Mouse (Mus musculus) embryonic facial prominence, embryonic 15.5 days (tissue): Measurements from ENCODE around the gene Scaf1. TPM values are rescaled to one million over a fixed set of nuclear protein-coding genes. Genes with fewer than 3 reads are reported as not detected.
A peak's percentile ranks its signal among the peaks of the same experiment; 100 is the strongest.

ENCODE experiments used
- ATAC-seq: fragments of 200-750 bp; cut with Nextera tagmentation; 2 replicates; pipeline ENCODE4 v1.8.0; 2017; ENCODE audit warnings: low read depth, moderate TSS enrichment; ENCODE audit not compliant: insufficient number of reproducible peaks, low FRiP score, low TSS enrichment
- H3K27ac ChIP-seq: fragments of 300-500 bp; sonication (generic); replicated peaks from 2 replicates; pipeline ENCODE4 v1.5.1; 2015; ENCODE audit warnings: mild to moderate bottlenecking, inconsistent platforms
- H3K27me3 ChIP-seq: fragments of 300-500 bp; sonication (generic); 2 replicates; pipeline ENCODE4 v1.6.1; 2015; ENCODE audit warnings: inconsistent platforms
- H3K36me3 ChIP-seq: fragments of 300-500 bp; sonication (generic); 2 replicates; pipeline ENCODE4 v1.6.1; 2015; ENCODE audit warnings: mild to moderate bottlenecking, inconsistent platforms
- H3K4me1 ChIP-seq: fragments of 300-500 bp; sonication (generic); 2 replicates; pipeline ENCODE4 v1.6.1; 2015; ENCODE audit warnings: inconsistent platforms
- H3K4me2 ChIP-seq: fragments of 300-500 bp; sonication (generic); replicated peaks from 2 replicates; pipeline ENCODE4 v1.6.1; 2015; ENCODE audit warnings: mild to moderate bottlenecking, inconsistent platforms
- H3K4me3 ChIP-seq: fragments of 300-500 bp; sonication (generic); replicated peaks from 2 replicates; pipeline ENCODE4 v1.5.1; 2015; ENCODE audit warnings: mild to moderate bottlenecking, inconsistent platforms
- H3K9ac ChIP-seq: fragments of 300-500 bp; sonication (generic); 2 replicates; pipeline ENCODE4 v1.6.1; 2015; ENCODE audit warnings: inconsistent platforms
- H3K9me3 ChIP-seq: fragments of 300-500 bp; sonication (generic); replicated peaks from 2 replicates; pipeline ENCODE4 v1.6.1; 2016; ENCODE audit warnings: inconsistent platforms
- WGBS: fragments of 180-500 bp; shearing (Covaris S2); methylation state at CpG from one replicate; pipeline ENCODE4 v1.1.7; 2015; 5-methylcytosine and 5-hydroxymethylcytosine counted together
- polyA plus RNA-seq: library from polyadenylated mRNA; unstranded; fragments of >200 nt; fragmentation: Nextera tagmentation; extraction: Ambion mirVana; gene quantifications from 2 replicates; pipeline ENCODE4 v1.2.1, GENCODE M21; 2015

Gene Scaf1
- polyA plus RNA-seq, 1 experiment from 2014 or later = 41.9 TPM

DNA sequence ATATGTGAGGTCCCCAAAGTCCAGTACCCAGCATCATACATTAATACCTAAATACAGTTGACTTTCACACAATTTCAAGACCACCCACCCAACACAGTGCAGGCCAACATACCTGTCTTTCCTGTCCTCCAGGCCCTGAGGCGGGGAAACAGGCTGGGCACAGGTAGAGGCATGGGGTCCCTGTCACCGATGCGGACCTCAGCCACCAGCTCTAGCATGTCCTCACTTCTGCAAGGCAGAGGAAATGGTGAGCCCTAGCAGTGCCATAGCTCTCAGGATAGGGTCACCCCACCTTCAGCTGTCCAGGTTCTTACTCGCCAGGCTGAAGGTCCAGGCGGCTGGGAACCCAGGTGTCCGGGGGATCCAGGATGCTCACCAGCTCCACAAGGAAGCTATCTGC lies 4.2 kb downstream of the Scaf1 start:
- WGBS = 94% methylated on average over 6 of the region's 6 CpGs
- Histone ChIP-seq H3K4me3 (no peak overlapping the region), H3K4me1 (peaks cover 21% of the 10 kb centered on the region), H3K9ac (no peak overlapping the region), H3K36me3 (peaks cover 65% of the 10 kb centered on the region), H3K27ac (no peak overlapping the region), H3K9me3 (no peaks in the 10 kb centered on the region), H3K27me3 (no peaks in the 10 kb centered on the region), H3K4me2 (no peak overlapping the region)
- ATAC-seq = no peak

DNA sequence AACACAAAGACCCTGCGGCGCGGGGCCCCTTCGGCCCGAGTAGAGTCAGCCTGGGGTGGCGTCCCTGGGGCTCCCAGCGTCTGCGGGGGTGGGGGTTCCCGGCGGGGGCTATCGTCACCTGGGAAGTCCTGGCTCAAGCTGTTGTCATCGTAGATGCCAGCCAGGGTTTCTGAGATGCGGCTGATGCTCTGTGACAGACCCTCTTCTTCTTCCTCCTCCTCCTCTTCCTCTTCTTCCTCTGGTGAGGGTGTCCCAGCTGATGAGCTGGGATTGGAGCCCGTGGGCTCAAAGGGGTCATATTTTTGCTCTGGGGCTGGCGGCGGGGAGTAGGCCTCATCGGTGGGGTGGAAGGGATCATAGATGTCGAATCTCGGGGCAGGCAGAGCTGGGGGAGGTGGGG lies 7.8 kb downstream of the Scaf1 start:
- Histone ChIP-seq H3K4me1 (0 out of 2 replicates have a peak, but pooled peaks cover under 1% of the 10 kb centered on the region), H3K36me3 (peaks cover 96% of the 10 kb centered on the region), H3K27me3 (no peaks in the 10 kb centered on the region), H3K9ac (no peak overlapping the region), H3K27ac (no peak overlapping the region), H3K4me2 (no peak overlapping the region), H3K4me3 (no peak overlapping the region), H3K9me3 (no peaks in the 10 kb centered on the region)
- no peak for ATAC-seq
- 91% methylated on average over 19 of the region's 19 CpGs for WGBS

DNA sequence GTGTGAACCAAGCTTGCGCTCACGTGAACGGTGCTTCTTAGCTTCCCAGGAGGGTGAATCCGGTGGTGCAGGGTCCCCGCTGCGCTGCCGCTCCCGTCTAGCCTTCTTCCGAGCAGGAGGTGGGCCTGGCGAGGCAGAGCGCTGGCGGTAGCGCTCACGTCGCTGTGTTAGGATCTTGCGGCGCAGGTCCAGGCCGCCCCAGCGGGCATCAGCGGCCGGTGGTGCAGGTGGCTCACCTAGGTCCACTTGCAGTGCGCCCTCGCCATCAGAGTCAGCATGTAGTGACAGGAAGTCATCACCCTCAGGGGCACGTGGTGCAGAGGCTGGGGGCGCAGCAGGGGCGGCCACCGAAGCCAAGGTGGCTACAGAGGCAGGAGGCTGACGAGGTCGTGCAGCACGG lies 8.3 kb downstream of the Scaf1 start:
- Histone ChIP-seq H3K4me2 (no peak overlapping the region), H3K4me1 (no peaks in the 10 kb centered on the region), H3K27ac (no peak overlapping the region), H3K4me3 (no peak overlapping the region), H3K9ac (no peak overlapping the region), H3K36me3 (peaks cover 97% of the 10 kb centered on the region), H3K9me3 (no peaks in the 10 kb centered on the region), H3K27me3 (no peaks in the 10 kb centered on the region)
- 94% methylated on average over 30 of the region's 30 CpGs for WGBS
- no peak for ATAC-seq

DNA sequence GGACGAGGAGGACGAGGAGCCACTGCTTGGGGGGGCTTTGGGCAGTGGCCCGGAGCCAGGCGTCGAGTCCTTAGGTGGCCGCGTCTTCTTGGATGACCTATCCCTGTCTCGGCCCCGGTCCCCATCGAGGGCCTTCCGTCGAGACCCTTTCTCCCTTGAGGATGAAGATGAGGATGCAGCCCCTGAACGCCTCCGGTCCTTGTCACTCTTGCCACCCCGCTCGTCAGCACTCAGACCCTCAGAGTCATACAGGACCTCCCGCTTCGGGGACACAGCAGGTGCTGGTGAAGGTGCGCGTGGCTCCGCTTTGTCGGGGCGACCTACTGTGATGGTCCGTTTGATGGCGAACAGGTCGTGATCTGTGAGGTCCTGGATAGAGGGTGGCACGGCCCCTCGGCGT lies 9.0 kb downstream of the Scaf1 start:
- no peak overlapping the region for H3K4me3 ChIP-seq
- no peaks in the 10 kb centered on the region for H3K27me3 ChIP-seq
- 94% methylated on average over 29 of the region's 29 CpGs for WGBS
- no peaks in the 10 kb centered on the region for H3K4me1 ChIP-seq
- H3K9me3 ChIP-seq = no peaks in the 10 kb centered on the region
- no peak overlapping the region for H3K9ac ChIP-seq
- H3K36me3 ChIP-seq = peaks cover 97% of the 10 kb centered on the region
- no peak overlapping the region for H3K27ac ChIP-seq
- no peak overlapping the region for H3K4me2 ChIP-seq
- no peak for ATAC-seq

DNA sequence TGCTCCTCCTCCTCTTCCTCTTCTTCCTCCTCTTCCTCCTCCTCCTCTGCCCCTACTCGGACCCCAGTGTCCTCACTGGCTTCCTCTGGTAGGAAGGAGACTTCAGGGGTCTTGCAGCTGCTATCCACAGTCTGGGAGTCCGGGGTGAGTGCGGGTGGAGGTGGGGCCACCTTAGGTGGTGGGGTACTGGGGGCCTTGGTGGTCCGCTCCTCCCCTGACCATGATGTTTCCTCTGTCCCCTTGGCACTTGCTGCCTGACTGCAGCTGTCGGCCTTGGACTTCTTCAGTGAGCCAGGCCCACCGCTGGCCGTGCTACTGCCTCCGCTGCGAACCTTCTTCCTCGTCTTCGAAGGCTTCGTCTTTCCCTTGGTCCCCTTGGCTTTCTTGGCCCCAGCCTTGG lies 9.7 kb downstream of the Scaf1 start:
- WGBS = 93% methylated on average over 12 of the region's 12 CpGs

DNA sequence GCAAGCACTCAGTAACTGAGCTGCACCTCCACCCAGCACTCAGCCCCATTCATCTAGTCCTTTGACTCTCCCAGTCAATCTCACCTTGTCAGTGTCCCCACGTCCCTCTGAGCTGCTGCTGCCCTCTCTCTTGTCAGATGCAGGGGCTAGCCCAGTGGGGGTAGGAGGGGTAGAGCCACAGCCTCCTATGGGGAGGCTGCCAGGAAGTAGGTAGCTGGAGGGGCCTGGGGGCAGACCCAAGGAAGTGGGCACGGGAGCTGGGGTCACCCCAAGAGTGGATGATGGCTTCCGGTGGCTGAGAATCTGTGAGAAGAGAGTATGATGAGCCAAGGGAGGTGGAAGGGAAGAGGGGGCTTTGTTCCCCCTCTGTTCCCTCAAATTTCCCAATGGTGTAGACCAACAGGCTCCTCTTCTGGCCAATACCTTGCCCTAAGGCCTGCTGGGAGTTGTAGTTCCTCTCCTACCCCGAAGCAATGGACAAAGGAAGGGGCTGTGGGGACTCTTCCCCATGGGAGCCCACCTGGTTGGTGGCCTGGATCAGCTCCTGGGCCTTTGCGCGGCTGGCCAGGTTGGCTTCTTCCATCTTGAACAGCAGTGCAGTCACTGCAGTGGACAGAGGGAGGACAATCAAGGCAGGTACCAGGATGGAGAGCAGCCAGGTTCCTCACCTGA lies 10.7 kb downstream of the Scaf1 start:
- Histone ChIP-seq H3K4me2 (no peak overlapping the region), H3K4me1 (peaks cover 10% of the 10 kb centered on the region), H3K4me3 (no peak overlapping the region), H3K9ac (no peak overlapping the region), H3K27me3 (no peaks in the 10 kb centered on the region), H3K36me3 (peaks cover 98% of the 10 kb centered on the region), H3K9me3 (no peaks in the 10 kb centered on the region), H3K27ac (no peak overlapping the region)
- WGBS = 89% methylated on average over 6 of the region's 6 CpGs
- no peak for ATAC-seq

More for the DNA sequence above, 9.7 kb downstream of the Scaf1 start:
- H3K27me3 ChIP-seq = no peaks in the 10 kb centered on the region
- H3K4me3 ChIP-seq = no peak overlapping the region
- peaks cover under 1% of the 10 kb centered on the region; the same call in 1 of the 2 replicates for H3K4me1 ChIP-seq
- no peak overlapping the region for H3K27ac ChIP-seq
- H3K4me2 ChIP-seq = no peak overlapping the region
- peaks cover 97% of the 10 kb centered on the region for H3K36me3 ChIP-seq
- no peak overlapping the region for H3K9ac ChIP-seq
- no peaks in the 10 kb centered on the region for H3K9me3 ChIP-seq
- no peak for ATAC-seq

DNA sequence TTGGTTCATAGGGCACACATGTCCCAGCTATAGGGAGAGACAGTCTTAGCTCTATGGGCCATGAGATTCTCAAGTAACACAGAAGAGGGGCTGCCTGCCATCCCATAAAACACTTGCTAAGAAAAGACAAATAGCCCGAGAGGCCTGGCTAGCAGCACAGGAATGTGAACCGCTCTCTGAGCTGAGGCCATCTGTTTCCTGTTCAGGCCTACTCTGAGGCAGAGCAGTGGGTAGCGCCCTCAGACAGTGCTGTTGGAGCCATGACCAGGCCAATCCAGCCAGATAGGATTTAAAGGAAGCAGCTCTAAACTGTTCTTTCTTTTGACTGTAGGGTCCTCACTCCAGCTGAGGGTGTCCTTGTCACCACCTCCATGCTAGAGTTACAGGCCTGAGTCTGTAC lies 11.6 kb downstream of the Scaf1 start:
- no peak overlapping the region for H3K9ac ChIP-seq
- ATAC-seq = no peak
- no peak overlapping the region for H3K4me2 ChIP-seq
- peaks cover 18% of the 10 kb centered on the region for H3K4me1 ChIP-seq
- H3K9me3 ChIP-seq = no peaks in the 10 kb centered on the region
- H3K4me3 ChIP-seq = no peak overlapping the region
- 51% methylated on average over 3 of the region's 3 CpGs for WGBS
- no peak overlapping the region for H3K27ac ChIP-seq
- no peaks in the 10 kb centered on the region for H3K27me3 ChIP-seq
- peaks cover 98% of the 10 kb centered on the region for H3K36me3 ChIP-seq

DNA sequence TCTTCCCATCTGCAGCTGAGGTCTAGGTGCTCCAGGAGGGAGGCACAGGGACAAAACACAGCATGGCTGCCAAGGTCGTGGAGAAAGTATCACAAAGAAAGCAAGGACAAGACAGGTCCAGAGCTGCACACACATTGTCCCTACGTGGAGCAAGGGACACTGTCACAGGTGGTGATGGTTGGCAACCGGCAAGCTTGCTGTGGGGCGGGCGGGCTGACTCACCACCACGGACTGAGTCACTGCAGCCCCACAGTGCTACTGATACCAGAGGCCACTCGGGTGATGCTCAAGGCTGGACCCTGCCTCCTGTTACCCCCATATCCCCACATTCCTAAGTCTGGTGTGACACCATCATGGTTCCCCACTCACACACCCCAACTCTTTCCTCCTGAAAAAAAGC lies 13.7 kb downstream of the Scaf1 start:
- Histone ChIP-seq H3K27me3 (no peaks in the 10 kb centered on the region), H3K4me1 (peaks cover 30% of the 10 kb centered on the region), H3K4me3 (no peak overlapping the region), H3K36me3 (peaks cover 79% of the 10 kb centered on the region), H3K9ac (no peak overlapping the region), H3K27ac (no peak overlapping the region), H3K9me3 (no peaks in the 10 kb centered on the region), H3K4me2 (no peak overlapping the region)
- ATAC-seq = no peak
- 78% methylated on average over 7 of the region's 7 CpGs for WGBS

DNA sequence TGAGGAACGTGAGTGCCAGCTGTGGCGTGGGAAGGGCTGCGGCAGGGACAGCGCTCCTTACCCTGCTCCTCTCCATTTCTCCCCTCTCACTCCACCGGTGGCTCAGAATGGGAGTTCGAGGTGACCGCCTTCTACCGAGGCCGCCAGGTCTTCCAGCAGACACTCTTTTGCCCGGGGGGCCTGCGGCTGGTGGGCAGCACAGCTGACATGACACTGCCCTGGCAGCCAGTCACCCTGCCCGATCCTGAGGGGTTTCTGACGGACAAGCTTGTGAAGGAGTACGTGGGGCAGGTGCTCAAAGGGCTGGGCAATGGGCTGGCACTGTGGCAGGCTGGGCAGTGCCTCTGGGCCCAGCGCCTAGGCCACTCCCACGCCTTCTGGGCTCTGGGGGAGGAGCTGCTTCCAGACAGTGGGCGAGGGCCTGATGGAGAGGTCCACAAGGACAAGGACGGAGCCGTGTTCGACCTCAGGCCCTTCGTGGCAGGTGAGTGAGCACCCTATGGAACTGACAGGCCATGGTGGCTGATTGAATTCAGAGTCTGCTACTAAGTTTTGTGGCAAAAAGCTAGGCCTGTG lies 15.5 kb downstream of the Scaf1 start:
- H3K4me2 ChIP-seq = no peak overlapping the region
- H3K27me3 ChIP-seq = no peaks in the 10 kb centered on the region
- WGBS = 84% methylated on average over 21 of the region's 21 CpGs
- H3K27ac ChIP-seq = peak overlapping the region; percentile 34; the same call in 1 of the 2 replicates
- H3K9me3 ChIP-seq = no peaks in the 10 kb centered on the region
- H3K4me3 ChIP-seq = no peak overlapping the region
- peaks cover 42% of the 10 kb centered on the region for H3K4me1 ChIP-seq
- peaks cover 61% of the 10 kb centered on the region for H3K36me3 ChIP-seq
- H3K9ac ChIP-seq = no peak overlapping the region
- ATAC-seq = no peak

DNA sequence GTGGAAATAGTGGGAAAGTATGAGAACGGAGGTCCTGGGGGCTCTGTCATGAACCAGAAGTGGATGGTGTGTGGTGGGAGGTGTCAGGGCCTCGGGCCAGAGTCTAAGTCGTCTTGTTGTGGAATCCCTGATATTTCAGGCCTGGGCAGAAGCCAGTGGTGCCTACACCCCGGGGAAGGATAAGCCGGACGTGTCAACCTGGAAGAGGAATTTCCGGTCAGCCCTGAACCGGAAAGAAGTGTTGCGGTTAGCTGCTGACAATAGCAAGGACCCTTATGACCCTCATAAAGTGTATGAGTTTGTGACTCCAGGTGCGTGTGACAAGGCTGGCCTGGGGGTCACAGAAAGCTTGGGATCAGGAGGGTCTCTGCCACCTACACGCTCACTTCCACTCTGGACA lies 16.4 kb downstream of the Scaf1 start:
- H3K27me3 ChIP-seq = no peaks in the 10 kb centered on the region
- no peak overlapping the region for H3K4me3 ChIP-seq
- 0 out of 2 replicates have a peak overlapping the region, but pooled peaks have one; percentile 77 for H3K4me2 ChIP-seq
- no peak overlapping the region for H3K9ac ChIP-seq
- no peak for ATAC-seq
- H3K9me3 ChIP-seq = no peaks in the 10 kb centered on the region
- H3K27ac ChIP-seq = 0 out of 2 replicates have a peak overlapping the region, but pooled peaks have one; percentile 4
- peaks cover 43% of the 10 kb centered on the region for H3K4me1 ChIP-seq
- 71% methylated on average over 11 of the region's 11 CpGs for WGBS
- peaks cover 62% of the 10 kb centered on the region for H3K36me3 ChIP-seq

DNA sequence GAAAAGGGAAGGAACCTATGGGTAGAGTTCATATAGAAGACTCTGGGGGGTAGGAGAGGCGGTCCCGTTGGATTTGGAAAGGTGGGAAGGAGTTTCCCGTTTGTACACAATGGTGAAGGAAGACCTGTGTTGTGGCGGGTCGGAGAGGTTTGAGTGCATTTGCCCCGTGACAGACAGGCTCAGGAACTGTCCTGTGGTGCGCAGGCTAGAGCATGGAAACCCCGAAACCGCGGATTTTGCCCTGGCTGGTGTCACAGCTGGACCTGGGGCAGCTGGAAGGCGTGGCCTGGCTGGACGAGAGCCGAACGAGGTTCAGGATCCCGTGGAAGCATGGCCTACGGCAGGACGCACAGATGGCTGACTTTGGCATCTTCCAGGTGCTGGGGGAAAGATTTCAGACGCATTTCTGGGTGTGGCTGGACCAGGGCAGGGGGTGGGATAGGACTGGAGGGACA lies 17.6 kb downstream of the Scaf1 start, which contains the start of gene Bcl2l12:
Gene Bcl2l12 (minus strand): TSS at position 212 of the 455 bp plus-strand sequence.
- WGBS = under 1% methylated on average over 18 of the region's 18 CpGs
- H3K9me3 ChIP-seq = no peaks in the 10 kb centered on the region
- H3K4me1 ChIP-seq = peaks cover 43% of the 10 kb centered on the region
- H3K27ac ChIP-seq = peak within 1 kb of the TSS; percentile 94
- peaks cover 62% of the 10 kb centered on the region for H3K36me3 ChIP-seq
- H3K4me2 ChIP-seq = peak within 1 kb of the TSS; percentile 77
- H3K27me3 ChIP-seq = no peaks in the 10 kb centered on the region
- peak within 1 kb of the TSS; percentile 80 for H3K9ac ChIP-seq
- H3K4me3 ChIP-seq = peak within 1 kb of the TSS; percentile 77
- ATAC-seq = no peak
